Mouse (Mus musculus) hindbrain, embryonic 16.5 days (tissue): ENCODE measurements around the gene Mmp1b. TPM values are rescaled to one million over a fixed set of nuclear protein-coding genes. Genes with fewer than 3 reads are reported as not detected.

Experiments
- polyA plus RNA-seq: library from polyadenylated mRNA; unstranded; fragments of >200 nt; fragmentation: Nextera tagmentation; extraction: Ambion mirVana; gene quantifications from 2 replicates; pipeline ENCODE4 v1.2.1, GENCODE M21; 2015

The Mmp1b gene
- polyA plus RNA-seq, 1 experiment from 2014 or later = not detected

Other genes starting within 250 kb of the Mmp1b start
- 17.7 and 18.7 TPM in 2 replicates for gene Dync2h1, start 203.6 kb downstream of the Mmp1b start, polyA plus RNA-seq
- 91.8 and 94.2 TPM in 2 replicates for gene Dcun1d5, start 203.5 kb downstream of the Mmp1b start, polyA plus RNA-seq
- gene Mmp13, start 115.5 kb downstream of the Mmp1b start, polyA plus RNA-seq = 0.09 and 1.5 TPM in 2 replicates
- 0.18 TPM in 1 of 2 replicates, not detected in the other for gene Mmp12, start 43.7 kb downstream of the Mmp1b start, polyA plus RNA-seq
- gene Mmp3, start 57.8 kb upstream of the Mmp1b start, polyA plus RNA-seq = not detected in 2 replicates
- not detected in 2 replicates for gene Mmp10, start 114.3 kb upstream of the Mmp1b start, polyA plus RNA-seq
- gene Mmp8, start 170.4 kb upstream of the Mmp1b start, polyA plus RNA-seq = 0.20 and 0.24 TPM in 2 replicates
- gene Mmp27, start 183.3 kb upstream of the Mmp1b start, polyA plus RNA-seq = not detected in 2 replicates
- gene Mmp20, start 240.2 kb upstream of the Mmp1b start, polyA plus RNA-seq = not detected in 2 replicates